Mouse (Mus musculus): Measurements from ENCODE around the gene Ptges3.

DNA sequence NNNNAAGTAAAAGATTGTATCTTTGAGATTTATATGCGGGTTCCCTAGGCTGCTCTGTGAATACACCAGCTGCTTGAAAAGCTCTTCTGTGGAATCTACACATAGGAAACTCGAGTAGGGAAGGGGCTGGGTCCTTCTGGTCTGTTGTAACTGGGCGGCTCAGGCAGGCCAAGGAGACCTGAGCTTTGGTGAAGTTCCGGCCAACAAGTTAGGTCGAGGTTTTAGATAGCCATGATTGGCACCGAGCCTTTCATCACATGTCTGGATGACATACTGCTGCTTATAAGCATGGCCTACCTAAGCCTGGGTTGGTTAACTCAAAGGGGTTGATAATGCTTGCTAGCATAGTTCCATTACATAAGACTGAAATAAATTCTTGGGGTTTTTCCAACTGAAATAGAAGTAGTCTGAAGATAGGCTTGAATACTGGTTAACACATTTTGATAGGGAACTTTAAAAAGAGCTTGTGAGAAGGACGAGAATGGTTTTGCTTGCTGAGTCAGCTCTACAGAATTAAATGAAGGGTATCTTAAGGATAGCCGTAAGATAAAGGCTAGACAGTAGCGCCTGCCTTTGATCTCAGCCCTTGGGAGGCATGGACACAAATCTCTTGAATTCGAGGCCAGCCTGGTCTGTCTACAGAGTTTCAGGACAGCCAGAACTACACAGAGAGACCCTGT is 21.9 kb upstream of the Ptges3 start:
- TF ChIP-seq POLR2A (IDR thresholded peaks at IDR 0.05; ENCODE audit: insufficient read depth, low read depth, low read length) (no peak), CTCF (IDR thresholded peaks at IDR 0.05; ENCODE audit: insufficient read depth, low read depth, low read length) (no peak)
